Mouse (Mus musculus) liver (tissue): ENCODE results near the gene Calml3.
"Not testable (repeated sequence)": the region's sequence is repeated elsewhere in the genome, so short reads cannot be mapped to it uniquely, and the experiment has no call there.

Experiments used
- DNase-seq: peaks from one replicate; pipeline ENCODE4 v3.0.0-alpha.2; 2020; ENCODE audit warnings: mixed read lengths

Calml3 gene

GRCm38 (mm10) chr13:3804186-3804585 lies at the start of gene Calml3:
Gene Calml3 (minus strand): TSS chr13:3804316.
- no peak for DNase-seq

- DNase-seq = no peak
Observed at GRCm38 (mm10) chr13:3850330-3850729, 46.2 kb upstream of the Calml3 start.

GRCm38 (mm10) chr13:3840662-3841061 lies 36.5 kb upstream of the Calml3 start:
- DNase-seq = not testable (repeated sequence)

GRCm38 (mm10) chr13:3837312-3837807 lies 33.2 kb upstream of the Calml3 start, which contains the start of gene Calm4:
Gene Calm4 (plus strand): TSS chr13:3837757.
- not testable (repeated sequence) for DNase-seq

- DNase-seq = not testable (repeated sequence)
Observed at GRCm38 (mm10) chr13:3833644-3834043, 29.5 kb upstream of the Calml3 start.

GRCm38 (mm10) chr13:3832450-3832849 lies 28.3 kb upstream of the Calml3 start:
- no peak for DNase-seq

- DNase-seq = no peak
Observed at GRCm38 (mm10) chr13:3831994-3832393, 27.9 kb upstream of the Calml3 start.

- no peak for DNase-seq
Observed at GRCm38 (mm10) chr13:3831546-3831945, 27.4 kb upstream of the Calml3 start.

- no peak for DNase-seq
Observed at GRCm38 (mm10) chr13:3825726-3826125, 21.6 kb upstream of the Calml3 start.

- no peak for DNase-seq
Observed at GRCm38 (mm10) chr13:3822105-3822504, 18.0 kb upstream of the Calml3 start.

- no peak for DNase-seq
Observed at GRCm38 (mm10) chr13:3818740-3819076, 14.6 kb upstream of the Calml3 start.

- no peak for DNase-seq
Observed at GRCm38 (mm10) chr13:3818012-3818739, 14.1 kb upstream of the Calml3 start.

- no peak for DNase-seq
Observed at GRCm38 (mm10) chr13:3807131-3807827, 3.2 kb upstream of the Calml3 start.

- DNase-seq = no peak
Observed at GRCm38 (mm10) chr13:3805638-3806037, 1.5 kb upstream of the Calml3 start.

GRCm38 (mm10) chr13:3805132-3805531 lies 1.0 kb upstream of the Calml3 start:
- no peak for DNase-seq

- no peak for DNase-seq
Observed at GRCm38 (mm10) chr13:3799386-3799785, 4.7 kb downstream of the Calml3 start.

- DNase-seq = no peak
Observed at GRCm38 (mm10) chr13:3798751-3799150, 5.4 kb downstream of the Calml3 start.

- DNase-seq = no peak
Observed at GRCm38 (mm10) chr13:3796649-3797048, 7.5 kb downstream of the Calml3 start.

GRCm38 (mm10) chr13:3789531-3789930 lies 14.6 kb downstream of the Calml3 start:
- no peak for DNase-seq

- DNase-seq = no peak
Observed at GRCm38 (mm10) chr13:3788588-3788987, 15.5 kb downstream of the Calml3 start.

GRCm38 (mm10) chr13:3787644-3788043 lies 16.5 kb downstream of the Calml3 start:
- DNase-seq = no peak

- DNase-seq = no peak
Observed at GRCm38 (mm10) chr13:3787102-3787501, 17.0 kb downstream of the Calml3 start.

- no peak for DNase-seq
Observed at GRCm38 (mm10) chr13:3783621-3784020, 20.5 kb downstream of the Calml3 start.

- no peak for DNase-seq
Observed at GRCm38 (mm10) chr13:3782499-3782898, 21.6 kb downstream of the Calml3 start.
